Mouse (Mus musculus) embryonic facial prominence, embryonic 12.5 days (tissue): ENCODE results near the gene Hecw2. TPM values are rescaled to one million over a fixed set of nuclear protein-coding genes. Genes with fewer than 3 reads are reported as not detected.

Experiments
- ATAC-seq: fragments of 200-750 bp; cut with Nextera tagmentation; 2 replicates; pipeline ENCODE4 v1.8.0; 2017; ENCODE audit not compliant: insufficient number of reproducible peaks, insufficient read depth, low FRiP score, low TSS enrichment
- H3K27ac ChIP-seq: fragments of 300-500 bp; sonication (generic); 2 replicates; pipeline ENCODE4 v1.5.1; 2016; ENCODE audit warnings: mild to moderate bottlenecking
- H3K27me3 ChIP-seq: fragments of 300-500 bp; sonication (generic); 2 replicates; pipeline ENCODE4 v1.6.1; 2016; ENCODE audit warnings: mild to moderate bottlenecking, moderate library complexity
- H3K36me3 ChIP-seq: fragments of 300-500 bp; sonication (generic); 2 replicates; pipeline ENCODE4 v1.6.1; 2016; ENCODE audit warnings: mild to moderate bottlenecking
- H3K4me1 ChIP-seq: fragments of 300-500 bp; sonication (generic); 2 replicates; pipeline ENCODE4 v1.6.1; 2016
- H3K4me2 ChIP-seq: fragments of 300-500 bp; sonication (generic); replicated peaks from 2 replicates; pipeline ENCODE4 v1.6.1; 2016; ENCODE audit warnings: mild to moderate bottlenecking, moderate library complexity
- H3K4me3 ChIP-seq: fragments of 300-500 bp; sonication (generic); 2 replicates; pipeline ENCODE4 v1.5.1; 2016; ENCODE audit warnings: mild to moderate bottlenecking
- H3K9ac ChIP-seq: fragments of 300-500 bp; sonication (generic); 2 replicates; pipeline ENCODE4 v1.6.1; 2016; ENCODE audit warnings: mild to moderate bottlenecking, moderate library complexity
- H3K9me3 ChIP-seq: fragments of 300-500 bp; sonication (generic); 2 replicates; pipeline ENCODE4 v1.6.1; 2016; ENCODE audit warnings: mild to moderate bottlenecking, moderate library complexity
- WGBS: fragments of 180-500 bp; shearing (Covaris S2); methylation state at CpG from one replicate; pipeline ENCODE4 v1.1.7; 2016; 5-methylcytosine and 5-hydroxymethylcytosine counted together
- microRNA-seq: library from miRNA; unstranded; fragments of <30 nt; microRNA quantifications from one replicate; pipeline ENCODE4, GENCODE M21; 2017
- polyA plus RNA-seq: library from polyadenylated mRNA; unstranded; fragments of >200 nt; fragmentation: Nextera tagmentation; extraction: Ambion mirVana; gene quantifications from 2 replicates; pipeline ENCODE4 v1.2.1, GENCODE M21; 2016

Gene Hecw2
- polyA plus RNA-seq, 1 experiment from 2014 or later, result 6.3 TPM

DNA sequence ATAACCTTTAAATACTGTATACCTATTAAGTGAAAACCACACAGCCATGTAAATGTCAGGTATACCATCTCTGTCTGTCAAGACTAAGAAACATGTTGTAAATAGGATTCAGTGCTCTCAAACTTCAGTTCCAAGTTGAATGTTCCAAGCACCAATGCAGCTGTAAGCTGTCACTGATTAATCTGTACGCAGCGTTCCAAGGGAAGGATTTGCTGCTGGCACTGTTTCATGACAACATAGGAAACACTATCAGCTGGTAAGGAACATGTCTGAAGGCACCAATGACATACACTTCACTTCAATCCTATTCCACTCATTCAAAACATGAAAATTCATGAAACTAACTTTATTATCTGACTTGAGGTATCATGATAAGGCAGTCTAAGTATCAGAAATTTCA lies 428.9 kb downstream of the Hecw2 start:
- Histone ChIP-seq H3K4me1 (no peaks in the 10 kb centered on the region), H3K27ac (no peak overlapping the region), H3K9me3 (no peaks in the 10 kb centered on the region), H3K4me2 (no peak overlapping the region), H3K36me3 (no peaks in the 10 kb centered on the region), H3K9ac (no peak overlapping the region), H3K27me3 (no peaks in the 10 kb centered on the region), H3K4me3 (no peak overlapping the region)
- ATAC-seq, result no peak
- WGBS, result 86% methylated on average over 2 of the region's 2 CpGs

DNA sequence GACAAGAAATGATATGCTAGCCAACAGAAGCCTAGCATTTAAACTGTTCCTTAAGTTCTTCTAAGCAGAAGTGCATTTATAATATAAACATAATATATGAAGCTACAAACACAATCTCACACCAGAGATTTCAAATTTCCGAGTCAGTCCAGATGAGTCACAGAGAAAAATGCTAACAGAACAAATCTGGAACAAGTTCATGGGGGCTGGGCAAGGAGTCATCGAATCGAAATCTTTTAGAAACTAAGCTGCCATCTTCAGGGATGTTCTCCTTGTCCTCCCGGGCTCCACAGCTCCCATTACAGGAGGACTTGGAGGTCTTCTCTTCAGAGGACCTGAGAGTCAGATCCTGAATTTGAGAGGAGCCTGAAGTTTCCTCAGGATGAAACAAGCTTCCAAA lies 437.7 kb downstream of the Hecw2 start:
- 86% methylated on average over 4 of the region's 4 CpGs for WGBS
- Histone ChIP-seq H3K9ac (no peak overlapping the region), H3K4me2 (no peak overlapping the region), H3K27me3 (no peaks in the 10 kb centered on the region), H3K4me1 (no peaks in the 10 kb centered on the region), H3K9me3 (no peaks in the 10 kb centered on the region), H3K27ac (no peak overlapping the region), H3K4me3 (no peak overlapping the region), H3K36me3 (peaks cover 3% of the 10 kb centered on the region; the same call in 1 of the 2 replicates)
- no peak for ATAC-seq

Small RNA genes lying within 50 kb of the gene (microRNA-seq; reads per million reads assigned to microRNA genes)
- not detected for gene Mir7681

Other genes starting within 250 kb of the Hecw2 start
- 0.51 TPM in 2 replicates for gene Ccdc150, start 55.5 kb upstream of the Hecw2 start, polyA plus RNA-seq
- 30.0 and 32.0 TPM in 2 replicates for gene Gtf3c3, start 243.8 kb upstream of the Hecw2 start, polyA plus RNA-seq